Mouse (Mus musculus) E14TG2a.4 (cell line): ENCODE data around the gene Socs7.

Experiments used
- H3K27me3 ChIP-seq: 2 replicates; pipeline ENCODE4 v1.6.1; 2014; ENCODE audit warnings: low read length, control low read depth; ENCODE audit not compliant: insufficient read depth
- H3K36me3 ChIP-seq: 2 replicates; pipeline ENCODE4 v1.6.1; 2014; ENCODE audit warnings: low read length, control low read depth; ENCODE audit not compliant: insufficient read depth
- H3K4me1 ChIP-seq: replicated peaks from 2 replicates; pipeline ENCODE4 v1.6.1; 2014; ENCODE audit warnings: low read depth, low read length, control low read depth
- H3K4me3 ChIP-seq: replicated peaks from 2 replicates; pipeline ENCODE4 v1.5.1; 2014; ENCODE audit warnings: mild to moderate bottlenecking, low read length
- H3K9me3 ChIP-seq: 2 replicates; pipeline ENCODE4 v1.6.1; 2014; ENCODE audit warnings: low read length, control low read depth
- CTCF ChIP-seq: conservative IDR thresholded peaks from 2 replicates; pipeline ENCODE4 v1.5.1; 2014; ENCODE audit warnings: low read length
- NANOG ChIP-seq: IDR thresholded peaks from 2 replicates; pipeline ENCODE4 v1.6.1; 2014; ENCODE audit warnings: borderline replicate concordance, low read length, mixed read lengths
- POU5F1 ChIP-seq: IDR thresholded peaks from 2 replicates; pipeline ENCODE4 v1.6.1; 2014; ENCODE audit warnings: low read length, borderline replicate concordance

Gene Socs7

GRCm38 (mm10) chr11:97363644-97363995 is 1.3 kb downstream of the Socs7 start:
- peaks cover 25% of the 10 kb centered on the region for H3K36me3 ChIP-seq
- TF ChIP-seq NANOG: no peak
- no peak for TF ChIP-seq CTCF
- TF ChIP-seq POU5F1: no peak
- no peaks in the 10 kb centered on the region for H3K9me3 ChIP-seq
- peaks cover 12% of the 10 kb centered on the region for H3K27me3 ChIP-seq
- peaks cover 44% of the 10 kb centered on the region for H3K4me1 ChIP-seq
- peak overlapping the region; percentile 91 for H3K4me3 ChIP-seq

- Histone ChIP-seq H3K9me3 (no peaks in the 10 kb centered on the region), H3K36me3 (peaks cover 28% of the 10 kb centered on the region)
- TF ChIP-seq CTCF (no peak), NANOG (no peak), POU5F1 (no peak)
Observed at GRCm38 (mm10) chr11:97365556-97365955, 3.2 kb downstream of the Socs7 start.

GRCm38 (mm10) chr11:97368501-97368900 is 6.2 kb downstream of the Socs7 start:
- no peaks in the 10 kb centered on the region for H3K9me3 ChIP-seq
- TF ChIP-seq CTCF (no peak), NANOG (no peak), POU5F1 (no peak)
- no peak overlapping the region for H3K4me3 ChIP-seq
- peaks cover 35% of the 10 kb centered on the region for H3K36me3 ChIP-seq
- peaks cover 5% of the 10 kb centered on the region for H3K27me3 ChIP-seq
- H3K4me1 ChIP-seq: peaks cover 35% of the 10 kb centered on the region

More at GRCm38 (mm10) chr11:97365556-97365955, 3.2 kb downstream of the Socs7 start:
- Histone ChIP-seq H3K27me3 (peaks cover 12% of the 10 kb centered on the region), H3K4me1 (peaks cover 44% of the 10 kb centered on the region), H3K4me3 (no peak overlapping the region)

- no peak overlapping the region for H3K4me3 ChIP-seq
- peaks cover 15% of the 10 kb centered on the region for H3K4me1 ChIP-seq
- H3K27me3 ChIP-seq: no peaks in the 10 kb centered on the region
- TF ChIP-seq CTCF: no peak
- no peak for TF ChIP-seq POU5F1
- TF ChIP-seq NANOG: no peak
- no peaks in the 10 kb centered on the region for H3K9me3 ChIP-seq
- peaks cover 51% of the 10 kb centered on the region for H3K36me3 ChIP-seq
Observed at GRCm38 (mm10) chr11:97370329-97371091, 8.2 kb downstream of the Socs7 start.

- Histone ChIP-seq H3K4me3 (no peak overlapping the region), H3K27me3 (no peaks in the 10 kb centered on the region), H3K4me1 (peaks cover 18% of the 10 kb centered on the region), H3K36me3 (peaks cover 54% of the 10 kb centered on the region), H3K9me3 (no peaks in the 10 kb centered on the region)
- TF ChIP-seq POU5F1 (no peak), CTCF (no peak), NANOG (no peak)
Observed at GRCm38 (mm10) chr11:97372159-97372864, 10.0 kb downstream of the Socs7 start.

- no peak for TF ChIP-seq CTCF
- no peak for TF ChIP-seq NANOG
- TF ChIP-seq POU5F1: no peak
- Histone ChIP-seq H3K36me3 (peaks cover 57% of the 10 kb centered on the region), H3K4me3 (no peak overlapping the region), H3K27me3 (no peaks in the 10 kb centered on the region), H3K9me3 (no peaks in the 10 kb centered on the region), H3K4me1 (peaks cover 14% of the 10 kb centered on the region)
Observed at GRCm38 (mm10) chr11:97373402-97373801, 11.1 kb downstream of the Socs7 start.

- H3K9me3 ChIP-seq: no peaks in the 10 kb centered on the region
- H3K36me3 ChIP-seq: peaks cover 76% of the 10 kb centered on the region
- TF ChIP-seq POU5F1: no peak
- TF ChIP-seq NANOG: no peak
- no peak for TF ChIP-seq CTCF
- peaks cover 11% of the 10 kb centered on the region for H3K4me1 ChIP-seq
- H3K27me3 ChIP-seq: no peaks in the 10 kb centered on the region
- H3K4me3 ChIP-seq: no peak overlapping the region
Observed at GRCm38 (mm10) chr11:97380036-97380435, 17.7 kb downstream of the Socs7 start.

- Histone ChIP-seq H3K4me3 (no peak overlapping the region), H3K4me1 (peaks cover 16% of the 10 kb centered on the region), H3K9me3 (no peaks in the 10 kb centered on the region), H3K36me3 (peaks cover 63% of the 10 kb centered on the region), H3K27me3 (no peaks in the 10 kb centered on the region)
- TF ChIP-seq NANOG: no peak
- no peak for TF ChIP-seq POU5F1
- TF ChIP-seq CTCF: no peak
Observed at GRCm38 (mm10) chr11:97383017-97383416, 20.7 kb downstream of the Socs7 start.
